ENCODE assay signal across 22 mouse cellular contexts in the genomic region with DNA sequence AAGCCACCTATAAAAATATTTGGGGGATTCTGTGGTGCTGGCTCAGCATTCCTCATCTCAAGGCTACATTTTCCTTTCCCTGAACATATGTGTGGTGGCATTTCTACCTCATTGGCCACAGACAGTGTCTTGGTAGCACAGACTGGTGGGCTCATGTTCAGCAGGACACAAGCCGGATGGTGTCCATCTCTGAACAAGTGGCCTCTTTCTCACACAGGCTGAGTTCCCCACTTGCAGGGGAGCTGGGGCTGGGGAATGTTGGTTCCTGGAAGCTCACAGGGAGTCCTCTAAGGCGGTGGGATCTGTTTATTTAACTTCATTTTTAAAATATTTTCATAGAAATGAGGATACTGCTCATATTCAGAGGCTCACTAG.
"Had no signal": no experiment of that assay in that cellular context is flagged by ENCODE, and none has a peak within 500 bp of the region (broad histone marks: within the 10 kb centered on the region; RNA-seq: fewer than 3 reads in every experiment).

No protein-coding gene starts in this region.

- H3K4me3 ChIP-seq: heart, embryonic 10.5 days; heart, embryonic 12.5 days; hindbrain, embryonic 10.5 days; hindbrain, embryonic 12.5 days; intestine, embryonic 15.5 days; kidney, embryonic 15.5 days; layer of hippocampus, adult 2 months; left cerebral cortex, adult 2 months; limb, embryonic 10.5 days; limb, embryonic 12.5 days had no signal

- H3K9ac ChIP-seq: heart, embryonic 12.5 days; hindbrain, embryonic 12.5 days; hindbrain, embryonic 14.5 days; intestine, embryonic 15.5 days; kidney, embryonic 15.5 days; limb, embryonic 12.5 days; liver, embryonic 14.5 days had no signal

- H3K27me3 ChIP-seq: heart, embryonic 12.5 days; hindbrain, embryonic 12.5 days; kidney, embryonic 15.5 days; limb, embryonic 12.5 days had no signal

- H3K9me3 ChIP-seq: heart, embryonic 10.5 days; hindbrain, embryonic 10.5 days; hindbrain, embryonic 12.5 days; intestine, embryonic 15.5 days; kidney, embryonic 15.5 days; limb, embryonic 10.5 days had no signal

- H3K36me3 ChIP-seq: heart, embryonic 10.5 days; heart, embryonic 12.5 days; hindbrain, embryonic 10.5 days; hindbrain, embryonic 12.5 days; intestine, embryonic 15.5 days; kidney, embryonic 15.5 days; limb, embryonic 10.5 days; limb, embryonic 12.5 days had no signal

- DNase-seq: gastrocnemius, postnatal 14 days; heart, postnatal 10 days; heart, postnatal 4 days; kidney, adult 18-20 months; kidney, postnatal 4 days; liver had no signal

- H3K4me2 ChIP-seq: heart, embryonic 12.5 days; hindbrain, embryonic 12.5 days; hindbrain, embryonic 14.5 days; intestine, embryonic 15.5 days; kidney, embryonic 15.5 days; limb, embryonic 12.5 days had no signal

- ATAC-seq: hindbrain, embryonic 16.5 days; inflammation-experienced regulatory T-cells, adult 6 months; intestine, postnatal 0 days had no signal

- H3K4me1 ChIP-seq: hindbrain, embryonic 10.5 days; hindbrain, embryonic 12.5 days had no signal

- H3K27ac ChIP-seq: heart, embryonic 10.5 days; hindbrain, embryonic 10.5 days; hindbrain, embryonic 12.5 days; hindbrain, embryonic 14.5 days; intestine, embryonic 15.5 days; kidney, embryonic 15.5 days; kidney, postnatal 0 days; layer of hippocampus, adult 2 months; left cerebral cortex, adult 2 months; limb, embryonic 10.5 days; limb, embryonic 12.5 days; liver, embryonic 14.5 days had no signal
